Mouse (Mus musculus) lung, postnatal 0 days (tissue): ENCODE results near the gene Usp33. TPM values are rescaled to one million over a fixed set of nuclear protein-coding genes. Genes with fewer than 3 reads are reported as not detected.
A peak's percentile ranks its signal among the peaks of the same experiment; 100 is the strongest.

Experiments
- ATAC-seq: fragments of 200-750 bp; cut with Nextera tagmentation; 2 replicates; pipeline ENCODE4 v1.8.0; 2017; ENCODE audit warnings: moderate library complexity
- DNase-seq: peaks from one replicate; pipeline ENCODE4 v3.0.0-alpha.2; 2016; ENCODE audit warnings: low spot score
- H3K27ac ChIP-seq: fragments of 300-500 bp; sonication (generic); 2 replicates; pipeline ENCODE4 v1.5.1; 2014; ENCODE audit warnings: antibody characterized with exemption, mild to moderate bottlenecking, low read length, mixed read lengths
- H3K27me3 ChIP-seq: fragments of 300-500 bp; sonication (generic); replicated peaks from 2 replicates; pipeline ENCODE4 v1.6.1; 2014; ENCODE audit warnings: low read length, mixed read lengths; ENCODE audit not compliant: insufficient read depth
- H3K36me3 ChIP-seq: fragments of 300-500 bp; sonication (generic); 2 replicates; pipeline ENCODE4 v1.6.1; 2014; ENCODE audit warnings: low read length, mixed read lengths; ENCODE audit not compliant: insufficient read depth
- H3K4me1 ChIP-seq: fragments of 300-500 bp; sonication (generic); 2 replicates; pipeline ENCODE4 v1.6.1; 2014; ENCODE audit warnings: antibody characterized with exemption, low read depth, low read length, mixed read lengths; ENCODE audit not compliant: insufficient read depth
- H3K4me2 ChIP-seq: fragments of 300-500 bp; sonication (generic); replicated peaks from 2 replicates; pipeline ENCODE4 v1.6.1; 2014; ENCODE audit warnings: low read depth, mild to moderate bottlenecking, low read length, moderate library complexity, mixed read lengths
- H3K4me3 ChIP-seq: fragments of 300-500 bp; sonication (generic); 2 replicates; pipeline ENCODE4 v1.5.1; 2014; ENCODE audit warnings: low read depth, low read length
- H3K9ac ChIP-seq: fragments of 300-500 bp; sonication (generic); replicated peaks from 2 replicates; pipeline ENCODE4 v1.6.1; 2014; ENCODE audit warnings: low read depth, mild to moderate bottlenecking
- H3K9me3 ChIP-seq: fragments of 300-500 bp; sonication (generic); 2 replicates; pipeline ENCODE4 v1.6.1; 2016; ENCODE audit warnings: low read length, mixed read lengths
- CTCF ChIP-seq: IDR thresholded peaks from 2 replicates; pipeline ENCODE4 v1.5.1; 2016; ENCODE audit warnings: antibody characterized with exemption, mild to moderate bottlenecking
- EP300 ChIP-seq: IDR thresholded peaks from 2 replicates; pipeline ENCODE4 v1.6.1; 2016; ENCODE audit warnings: antibody characterized with exemption, mild to moderate bottlenecking, control low read depth
- WGBS: fragments of 180-500 bp; shearing (Covaris S2); extraction: QIAGEN DNeasy Blood & Tissue Kit; methylation state at CpG from one replicate; pipeline ENCODE4 v1.1.7; 2014; 5-methylcytosine and 5-hydroxymethylcytosine counted together
- polyA plus RNA-seq: library from polyadenylated mRNA; unstranded; fragments of >200 nt; fragmentation: Nextera tagmentation; extraction: Ambion mirVana; gene quantifications from 2 replicates; pipeline ENCODE4 v1.2.1, GENCODE M21; 2015

Usp33 gene
- polyA plus RNA-seq, 1 experiment from 2014 or later = 43.1 TPM

- Histone ChIP-seq H3K9ac (no peak overlapping the region), H3K9me3 (no peaks in the 10 kb centered on the region), H3K4me1 (no peaks in the 10 kb centered on the region), H3K27me3 (no peaks in the 10 kb centered on the region), H3K4me3 (no peak overlapping the region), H3K27ac (no peak overlapping the region), H3K4me2 (no peak overlapping the region), H3K36me3 (peaks cover 38% of the 10 kb centered on the region)
- TF ChIP-seq EP300 = no peak
- DNase-seq (no peak), ATAC-seq (no peak)
- 85% methylated on average over 2 of the region's 2 CpGs for WGBS
These were observed 17.9 kb downstream of the Usp33 start for GRCm38 (mm10) chr3:152364181-152364580.

- H3K4me1 ChIP-seq = no peaks in the 10 kb centered on the region
- no peaks in the 10 kb centered on the region for H3K27me3 ChIP-seq
- TF ChIP-seq EP300 (no peak), CTCF (no peak)
- H3K9ac ChIP-seq = no peak overlapping the region
- H3K4me3 ChIP-seq = no peak overlapping the region
- 77% methylated on average over 4 of the region's 4 CpGs for WGBS
- H3K27ac ChIP-seq = no peak overlapping the region
- ATAC-seq (no peak), DNase-seq (no peak)
- H3K36me3 ChIP-seq = peaks cover 19% of the 10 kb centered on the region; the same call in 1 of the 2 replicates
- H3K4me2 ChIP-seq = no peak overlapping the region
- H3K9me3 ChIP-seq = no peaks in the 10 kb centered on the region
These were observed 29.8 kb downstream of the Usp33 start for GRCm38 (mm10) chr3:152376063-152376462.

- Histone ChIP-seq H3K27me3 (no peaks in the 10 kb centered on the region), H3K4me1 (no peaks in the 10 kb centered on the region), H3K9ac (no peak overlapping the region), H3K36me3 (peaks cover 47% of the 10 kb centered on the region; the same call in 1 of the 2 replicates), H3K9me3 (no peaks in the 10 kb centered on the region), H3K27ac (no peak overlapping the region), H3K4me2 (no peak overlapping the region), H3K4me3 (no peak overlapping the region)
- ATAC-seq (no peak), DNase-seq (no peak)
- WGBS = 73% methylated on average over 11 of the region's 11 CpGs
- no peak for TF ChIP-seq CTCF
- no peak for TF ChIP-seq EP300
These were observed 37.8 kb downstream of the Usp33 start for GRCm38 (mm10) chr3:152384106-152384505.

- no peaks in the 10 kb centered on the region for H3K9me3 ChIP-seq
- peaks cover 3% of the 10 kb centered on the region; the same call in 1 of the 2 replicates for H3K36me3 ChIP-seq
- no peaks in the 10 kb centered on the region for H3K27me3 ChIP-seq
- H3K4me2 ChIP-seq = peak within 1 kb of the TSS; percentile 83
- peaks cover 8% of the 10 kb centered on the region; the same call in 1 of the 2 replicates for H3K4me1 ChIP-seq
- peak within 1 kb of the TSS; percentile 97 for H3K27ac ChIP-seq
- peak within 1 kb of the TSS; percentile 85 for H3K4me3 ChIP-seq
- WGBS = under 1% methylated on average over 65 of the region's 108 CpGs
- DNase-seq (peak; percentile 98), ATAC-seq (peak; percentile 90)
- H3K9ac ChIP-seq = peak within 1 kb of the TSS; percentile 86
- TF ChIP-seq EP300 (no peak), CTCF (peak; percentile 81)
These were observed 49.3 kb downstream of the Usp33 start, which contains the start of gene Zzz3 for GRCm38 (mm10) chr3:152395350-152396277. Zzz3 (plus strand) TSS chr3:152395473.

- peak; percentile 89 for ATAC-seq
- under 1% methylated on average over 42 of the region's 102 CpGs for WGBS
- peak overlapping the region; percentile 86 for H3K9ac ChIP-seq
- H3K27me3 ChIP-seq = no peaks in the 10 kb centered on the region
- peak overlapping the region; percentile 85 for H3K4me3 ChIP-seq
- TF ChIP-seq CTCF (peak; percentile 21; the same call in 1 of the 2 replicates), EP300 (peak; percentile 81)
- H3K4me1 ChIP-seq = peaks cover 8% of the 10 kb centered on the region; the same call in 1 of the 2 replicates
- H3K4me2 ChIP-seq = peak overlapping the region; percentile 83
- peaks cover 3% of the 10 kb centered on the region; the same call in 1 of the 2 replicates for H3K36me3 ChIP-seq
- peak; percentile 97 for DNase-seq
- H3K9me3 ChIP-seq = no peaks in the 10 kb centered on the region
- peak overlapping the region; percentile 97 for H3K27ac ChIP-seq
These were observed 50.2 kb downstream of the Usp33 start for GRCm38 (mm10) chr3:152396278-152396987.

GRCm38 (mm10) chr3:152396988-152397314 lies 50.7 kb downstream of the Usp33 start:
- ATAC-seq (no peak), DNase-seq (no peak)
- Histone ChIP-seq H3K36me3 (no peaks in the 10 kb centered on the region), H3K4me1 (peaks cover 8% of the 10 kb centered on the region; the same call in 1 of the 2 replicates), H3K27ac (peak overlapping the region; percentile 97), H3K9me3 (no peaks in the 10 kb centered on the region), H3K27me3 (no peaks in the 10 kb centered on the region), H3K4me2 (peak overlapping the region; percentile 83), H3K4me3 (peak overlapping the region; percentile 85), H3K9ac (peak overlapping the region; percentile 86)
- no peak for TF ChIP-seq CTCF
- no peak for TF ChIP-seq EP300
- WGBS = 0% methylated on average over 10 of the region's 10 CpGs
